8 mouse cellular contexts compared by ENCODE assay signal in the genomic region with DNA sequence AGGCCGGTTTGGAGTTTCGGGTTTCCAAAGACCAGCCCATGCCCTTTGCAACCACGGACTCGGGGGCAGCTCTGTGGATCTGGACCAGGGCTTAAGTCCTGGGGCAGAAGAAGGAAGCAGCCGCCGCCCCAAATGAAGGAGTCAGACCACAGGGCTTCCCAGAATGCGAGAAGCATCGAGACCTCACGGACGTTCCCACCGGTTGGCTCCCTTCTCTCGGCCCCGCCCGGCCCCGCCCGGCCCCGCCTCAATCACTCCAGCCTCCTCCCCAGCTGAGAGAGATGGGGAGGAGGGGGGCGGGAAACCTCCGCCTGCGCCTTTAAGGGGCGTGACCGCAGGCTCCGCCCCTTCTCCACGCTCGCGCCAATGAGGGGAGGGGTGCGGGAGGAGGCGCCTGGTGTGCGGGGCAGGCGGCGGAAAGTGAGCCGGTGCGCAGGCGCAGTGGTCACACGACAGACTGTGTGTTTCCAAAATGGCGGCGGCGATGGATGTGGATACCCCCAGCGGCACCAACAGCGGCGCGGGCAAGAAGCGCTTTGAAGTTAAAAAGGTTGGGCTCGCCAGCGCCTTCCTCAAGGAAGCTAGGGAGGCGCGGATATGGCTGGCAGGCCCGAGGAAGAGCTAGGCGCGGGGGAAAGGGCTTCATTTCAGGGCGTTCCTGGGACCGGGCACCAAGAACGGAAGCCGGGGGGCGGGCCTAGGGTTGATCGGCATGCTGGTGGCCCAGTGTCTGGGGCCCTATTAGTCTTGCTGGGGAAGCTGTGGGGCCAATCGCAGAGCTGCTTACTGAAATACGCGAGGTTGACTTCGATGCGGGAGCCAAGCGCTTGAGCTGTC. TPM values are rescaled to one million over a fixed set of nuclear protein-coding genes. Genes with fewer than 3 reads are reported as not detected.
DNase-seq lines count a peak whose midpoint lies in the region; ATAC-seq lines count a peak whose summit lies in the region.

A gene (plus strand): TSS at position 396 of the 837 bp plus-strand sequence.

- under 1% methylated on average over 57 of the region's 62 CpGs for WGBS in heart, embryonic 14.5 days
- under 1% methylated on average over 61 of the region's 62 CpGs for WGBS in liver, embryonic 13.5 days (ENCODE audit: insufficient replicate concordance)
- WGBS in stomach, embryonic 16.5 days: under 1% methylated on average over 60 of the region's 62 CpGs

- peak; percentile 97 for ATAC-seq in heart, embryonic 14.5 days (ENCODE audit: insufficient number of reproducible peaks, insufficient read depth, low FRiP score, low read depth)
- ATAC-seq in liver, embryonic 13.5 days (ENCODE audit: low read depth): peak; percentile 96
- ATAC-seq in stomach, embryonic 16.5 days (ENCODE audit: insufficient read depth, low FRiP score): peak; percentile 97

- H3K27me3 ChIP-seq in heart, embryonic 14.5 days (ENCODE audit: control insufficient read depth, insufficient read depth, low read length): no peaks in the 10 kb centered on the region
- no peaks in the 10 kb centered on the region for H3K27me3 ChIP-seq in liver, embryonic 13.5 days
- no peaks in the 10 kb centered on the region for H3K27me3 ChIP-seq in stomach, embryonic 16.5 days (ENCODE audit: control insufficient read depth, insufficient read depth, low read length)

- H3K4me2 ChIP-seq in heart, embryonic 14.5 days (ENCODE audit: low read length): peak within 1 kb of the TSS; percentile 82
- H3K4me2 ChIP-seq in liver, embryonic 13.5 days: peak within 1 kb of the TSS; percentile 83
- peak within 1 kb of the TSS; percentile 70 for H3K4me2 ChIP-seq in stomach, embryonic 16.5 days (ENCODE audit: low read depth, low read length)

- peak within 1 kb of the TSS; percentile 84 for H3K9ac ChIP-seq in heart, embryonic 14.5 days (ENCODE audit: low read length)
- peak within 1 kb of the TSS; percentile 82 for H3K9ac ChIP-seq in liver, embryonic 13.5 days
- H3K9ac ChIP-seq in stomach, embryonic 16.5 days (ENCODE audit: low read length): peak within 1 kb of the TSS; percentile 82

- H3K9me3 ChIP-seq in heart, embryonic 14.5 days (ENCODE audit: control insufficient read depth, low read length): peaks cover 7% of the 10 kb centered on the region; the same call in 1 of the 2 replicates
- H3K9me3 ChIP-seq in liver, embryonic 13.5 days (replicated peaks): no peaks in the 10 kb centered on the region; the same call in 1 of the 2 replicates
- no peaks in the 10 kb centered on the region for H3K9me3 ChIP-seq in stomach, embryonic 16.5 days (replicated peaks; ENCODE audit: control insufficient read depth, low read length)

- peak; percentile 100 for DNase-seq in CD4-positive, CD25-positive, alpha-beta regulatory T cell, adult 2 months (ENCODE audit: low read depth, low spot score)
- DNase-seq in fibroblast of lung, adult 2 months (ENCODE audit: low read depth): peak; percentile 93
- DNase-seq in kidney, postnatal 14 days: peak; percentile 99
- peak; percentile 98 for DNase-seq in liver, embryonic 13.5 days
- peak; percentile 100 for DNase-seq in neural tube, embryonic 10.5 days (ENCODE audit: extremely low spot score, low spot score)

- H3K4me1 ChIP-seq in brown adipose tissue, adult 24 weeks (ENCODE audit: control insufficient read depth, insufficient read depth, insufficient read length, low read length): no peaks in the 10 kb centered on the region
- peaks cover 0 to 17% of the 10 kb centered on the region in 2 experiments; a peak in 1 of 4 replicates for H3K4me1 ChIP-seq in heart, embryonic 14.5 days (ENCODE audit: control insufficient read depth in 2 of 2, insufficient read depth in 2 of 2, low read length in 2 of 2)
- H3K4me1 ChIP-seq in liver, embryonic 13.5 days (replicated peaks): peaks cover 32% of the 10 kb centered on the region
- peaks cover 14% of the 10 kb centered on the region; the same call in 1 of the 2 replicates for H3K4me1 ChIP-seq in stomach, embryonic 16.5 days (ENCODE audit: control insufficient read depth, insufficient read depth, low read length)

- peak within 1 kb of the TSS; percentile 93 for H3K27ac ChIP-seq in brown adipose tissue, adult 24 weeks (replicated peaks; ENCODE audit: low read depth, low read length)
- peak within 1 kb of the TSS; percentile 90 to 93 for H3K27ac ChIP-seq in heart, embryonic 14.5 days (replicated peaks in 1 of 2; ENCODE audit: control insufficient read depth in 1 of 2, insufficient read depth in 1 of 2, low read depth in 2 of 2, low read length in 2 of 2)
- peak within 1 kb of the TSS; percentile 91 for H3K27ac ChIP-seq in liver, embryonic 13.5 days
- peak within 1 kb of the TSS; percentile 94 for H3K27ac ChIP-seq in stomach, embryonic 16.5 days (ENCODE audit: low read length)

- H3K4me3 ChIP-seq in brown adipose tissue, adult 24 weeks (ENCODE audit: insufficient read depth, low read depth, low read length): peak within 1 kb of the TSS; percentile 82
- peak within 1 kb of the TSS; percentile 74 to 82 for H3K4me3 ChIP-seq in heart, embryonic 14.5 days (ENCODE audit: control insufficient read depth in 1 of 2, insufficient read depth in 1 of 2, low read depth in 1 of 2, low read length in 2 of 2)
- H3K4me3 ChIP-seq in liver, embryonic 13.5 days (replicated peaks): peak within 1 kb of the TSS; percentile 76
- peak within 1 kb of the TSS; percentile 81 for H3K4me3 ChIP-seq in stomach, embryonic 16.5 days (replicated peaks; ENCODE audit: low read length)

- H3K36me3 ChIP-seq in heart, embryonic 14.5 days (ENCODE audit: control insufficient read depth, insufficient read depth, low read length): peaks cover 26% of the 10 kb centered on the region
- peaks cover 31% of the 10 kb centered on the region for H3K36me3 ChIP-seq in liver, embryonic 13.5 days
- 0 out of 2 replicates have a peak, but pooled peaks cover 4% of the 10 kb centered on the region for H3K36me3 ChIP-seq in stomach, embryonic 16.5 days (ENCODE audit: control insufficient read depth, insufficient read depth, low read length)

RNA-seq across cellular contexts. Expression of the gene that starts here (rescaled TPM):
- 124 and 161 TPM in 2 replicates for polyA plus RNA-seq in brown adipose tissue, adult 24 weeks (2012; ENCODE audit: insufficient read depth, insufficient read length, missing spikeins)
- 426 and 448 TPM in 2 replicates for polyA plus RNA-seq in heart, embryonic 14.5 days (2014; fragmentation: Nextera tagmentation; extraction: Ambion mirVana)
- polyA plus RNA-seq in liver, embryonic 13.5 days (2015; fragmentation: Nextera tagmentation; extraction: Ambion mirVana): 336 and 337 TPM in 2 replicates
- 417 and 432 TPM in 2 replicates for polyA plus RNA-seq in stomach, embryonic 16.5 days (2015; fragmentation: Nextera tagmentation; extraction: Ambion mirVana)

Comparison
In these comparisons a context has a peak if more than half of its experiments do, and no peak if none do; other contexts are left out.
1. Peak in every context shown above with its lines: DNase-seq, ATAC-seq, H3K4me3 ChIP-seq and H3K27ac ChIP-seq.